Mouse (Mus musculus) stomach, embryonic 14.5 days (tissue): ENCODE data around the gene Traf3ip3. TPM values are rescaled to one million over a fixed set of nuclear protein-coding genes. Genes with fewer than 3 reads are reported as not detected.

ENCODE experiments used
- ATAC-seq: fragments of 200-750 bp; cut with Nextera tagmentation; 2 replicates; pipeline ENCODE4 v1.8.0; 2017; ENCODE audit warnings: low read depth, moderate TSS enrichment; ENCODE audit not compliant: insufficient number of reproducible peaks, insufficient read depth, low FRiP score
- H3K27ac ChIP-seq: fragments of 300-500 bp; sonication (generic); 2 replicates; pipeline ENCODE4 v1.5.1; 2014; ENCODE audit warnings: mild to moderate bottlenecking, low read length, moderate library complexity, mixed read lengths
- H3K27me3 ChIP-seq: fragments of 300-500 bp; sonication (generic); 2 replicates; pipeline ENCODE4 v1.6.1; 2014; ENCODE audit warnings: low read length, control low read depth, mixed read lengths; ENCODE audit not compliant: control insufficient read depth, insufficient read depth
- H3K36me3 ChIP-seq: fragments of 300-500 bp; sonication (generic); 2 replicates; pipeline ENCODE4 v1.6.1; 2014; ENCODE audit warnings: mild to moderate bottlenecking, control low read depth, low read length, moderate library complexity, mixed read lengths; ENCODE audit not compliant: control insufficient read depth, insufficient read depth
- H3K4me1 ChIP-seq: fragments of 300-500 bp; sonication (generic); 2 replicates; pipeline ENCODE4 v1.6.1; 2014; ENCODE audit warnings: low read length, control low read depth, mixed read lengths; ENCODE audit not compliant: control insufficient read depth, insufficient read depth
- H3K4me2 ChIP-seq: fragments of 300-500 bp; sonication (generic); replicated peaks from 2 replicates; pipeline ENCODE4 v1.6.1; 2014; ENCODE audit warnings: low read depth, low read length, control low read depth
- H3K4me3 ChIP-seq: fragments of 300-500 bp; sonication (generic); 2 replicates; pipeline ENCODE4 v1.5.1; 2014; ENCODE audit warnings: low read depth, low read length, control low read depth
- H3K9ac ChIP-seq: fragments of 300-500 bp; sonication (generic); replicated peaks from 2 replicates; pipeline ENCODE4 v1.6.1; 2014; ENCODE audit warnings: low read depth, mild to moderate bottlenecking, control low read depth, low read length, moderate library complexity, mixed read lengths
- H3K9me3 ChIP-seq: fragments of 300-500 bp; sonication (generic); 2 replicates; pipeline ENCODE4 v1.6.1; 2016; ENCODE audit warnings: low read depth, low read length, control low read depth; ENCODE audit not compliant: control insufficient read depth
- WGBS: fragments of 180-500 bp; shearing (Covaris S2); extraction: QIAGEN DNeasy Blood & Tissue Kit; methylation state at CpG from one replicate; pipeline ENCODE4 v1.1.7; 2014; 5-methylcytosine and 5-hydroxymethylcytosine counted together
- polyA plus RNA-seq: library from polyadenylated mRNA; unstranded; fragments of >200 nt; fragmentation: Nextera tagmentation; extraction: Ambion mirVana; gene quantifications from 2 replicates; pipeline ENCODE4 v1.2.1, GENCODE M21; 2014

Gene Traf3ip3
- polyA plus RNA-seq, 1 experiment from 2014 or later: 1.4 TPM

DNA sequence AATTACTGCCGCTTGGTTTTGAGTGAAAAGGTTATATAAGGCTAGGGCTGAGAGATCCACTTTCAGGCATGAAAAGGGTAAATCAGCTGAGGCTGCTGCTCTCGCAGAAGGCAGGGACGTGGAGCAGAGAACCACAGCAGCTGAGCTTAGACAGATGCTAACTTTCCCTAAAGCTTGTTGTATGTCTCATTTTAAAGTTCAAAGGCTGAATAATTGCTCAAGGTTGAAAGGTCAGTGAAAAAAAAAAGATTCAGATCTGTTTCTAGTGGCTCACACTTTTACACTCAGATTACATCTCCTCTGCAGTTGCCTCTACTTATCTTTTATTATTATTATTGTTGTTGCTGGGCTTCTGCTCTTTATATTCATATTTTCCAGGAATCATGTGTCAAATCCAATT is 24.0 kb upstream of the Traf3ip3 start:
- Histone ChIP-seq H3K9me3 (no peaks in the 10 kb centered on the region), H3K4me1 (no peaks in the 10 kb centered on the region), H3K4me2 (no peak overlapping the region), H3K36me3 (no peaks in the 10 kb centered on the region), H3K27me3 (no peaks in the 10 kb centered on the region), H3K4me3 (no peak overlapping the region), H3K27ac (no peak overlapping the region), H3K9ac (no peak overlapping the region)
- WGBS: 19% methylated on average over 3 of the region's 3 CpGs
- no peak for ATAC-seq

- H3K4me3 ChIP-seq: no peak overlapping the region
- ATAC-seq: no peak
- no peaks in the 10 kb centered on the region for H3K4me1 ChIP-seq
- no peak overlapping the region for H3K4me2 ChIP-seq
- H3K9me3 ChIP-seq: no peaks in the 10 kb centered on the region
- H3K36me3 ChIP-seq: no peaks in the 10 kb centered on the region
- no peak overlapping the region for H3K9ac ChIP-seq
- H3K27me3 ChIP-seq: no peaks in the 10 kb centered on the region
- WGBS: 66% methylated on average over 5 of the region's 5 CpGs
- no peak overlapping the region for H3K27ac ChIP-seq
Measured at GRCm38 (mm10) chr1:193220408-193220807, 18.9 kb upstream of the Traf3ip3 start.

GRCm38 (mm10) chr1:193216000-193216399 is 14.5 kb upstream of the Traf3ip3 start:
- H3K9ac ChIP-seq: no peak overlapping the region
- no peaks in the 10 kb centered on the region for H3K36me3 ChIP-seq
- no peak overlapping the region for H3K4me3 ChIP-seq
- H3K27ac ChIP-seq: no peak overlapping the region
- no peak for ATAC-seq
- no peaks in the 10 kb centered on the region for H3K27me3 ChIP-seq
- no peaks in the 10 kb centered on the region for H3K9me3 ChIP-seq
- H3K4me1 ChIP-seq: no peaks in the 10 kb centered on the region
- 74% methylated on average over 3 of the region's 3 CpGs for WGBS
- H3K4me2 ChIP-seq: no peak overlapping the region

DNA sequence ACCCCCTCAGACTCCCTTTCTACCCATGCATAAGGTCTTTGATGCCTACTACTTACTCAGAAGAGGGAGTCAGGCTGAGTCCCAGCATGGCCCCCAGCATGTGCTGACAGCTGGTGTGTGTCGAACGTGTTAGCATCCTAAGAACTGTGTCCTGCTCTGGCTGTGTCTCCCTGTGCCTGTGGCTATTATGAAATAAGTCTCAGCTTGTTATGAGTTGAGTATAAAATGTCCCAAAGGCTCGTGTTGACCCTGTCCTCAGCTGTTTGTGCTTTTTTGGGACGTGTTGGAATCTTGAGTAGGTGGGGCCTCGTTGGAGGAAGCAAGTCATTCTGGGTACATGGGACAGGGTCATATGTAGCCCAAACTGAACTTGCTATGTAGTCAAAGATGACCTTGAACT is 12.6 kb upstream of the Traf3ip3 start:
- Histone ChIP-seq H3K9ac (no peak overlapping the region), H3K36me3 (no peaks in the 10 kb centered on the region), H3K4me3 (no peak overlapping the region), H3K4me2 (no peak overlapping the region), H3K27ac (no peak overlapping the region), H3K9me3 (no peaks in the 10 kb centered on the region), H3K4me1 (no peaks in the 10 kb centered on the region), H3K27me3 (no peaks in the 10 kb centered on the region)
- no peak for ATAC-seq
- 65% methylated on average over 5 of the region's 5 CpGs for WGBS

- Histone ChIP-seq H3K4me2 (no peak overlapping the region), H3K9ac (no peak overlapping the region), H3K9me3 (no peaks in the 10 kb centered on the region), H3K36me3 (no peaks in the 10 kb centered on the region), H3K4me3 (no peak overlapping the region), H3K4me1 (no peaks in the 10 kb centered on the region), H3K27ac (no peak overlapping the region), H3K27me3 (no peaks in the 10 kb centered on the region)
- 66% methylated on average over 5 of the region's 5 CpGs for WGBS
- no peak for ATAC-seq
Measured at GRCm38 (mm10) chr1:193211371-193211770, 9.9 kb upstream of the Traf3ip3 start.

- no peak overlapping the region for H3K9ac ChIP-seq
Measured at GRCm38 (mm10) chr1:193208178-193208577, 6.7 kb upstream of the Traf3ip3 start.

DNA sequence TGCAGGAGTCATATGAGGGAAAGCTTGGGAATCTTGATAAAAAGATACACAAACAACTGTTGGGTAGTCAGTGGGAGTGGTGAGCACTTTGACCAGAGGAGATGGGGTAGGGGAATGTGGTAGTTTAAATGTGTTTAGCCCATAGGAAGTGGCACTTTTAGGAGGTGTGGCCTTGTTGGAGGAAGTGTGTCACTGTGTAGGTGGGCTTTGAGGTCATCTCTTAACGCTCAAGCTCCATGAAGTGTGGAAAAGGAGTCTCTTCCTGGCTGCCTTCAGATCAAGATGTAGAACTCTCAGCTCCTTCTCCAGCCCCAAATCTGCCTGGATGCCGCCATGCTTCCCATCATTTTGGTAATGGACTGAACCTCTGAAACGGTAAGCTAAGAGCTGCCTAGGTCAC is 6.0 kb upstream of the Traf3ip3 start, which contains the start of gene Lamb3:
Gene Lamb3 (plus strand): TSS at position 197 of the 400 bp plus-strand sequence.
- H3K9me3 ChIP-seq: no peaks in the 10 kb centered on the region
- H3K9ac ChIP-seq: no peak within 1 kb of the TSS
- no peaks in the 10 kb centered on the region for H3K36me3 ChIP-seq
- ATAC-seq: no peak
- H3K4me1 ChIP-seq: no peaks in the 10 kb centered on the region
- no peaks in the 10 kb centered on the region for H3K27me3 ChIP-seq
- H3K4me2 ChIP-seq: no peak within 1 kb of the TSS
- no peak within 1 kb of the TSS for H3K4me3 ChIP-seq
- 88% methylated on average over 3 of the region's 3 CpGs for WGBS
- no peak within 1 kb of the TSS for H3K27ac ChIP-seq

More at GRCm38 (mm10) chr1:193208178-193208577, 6.7 kb upstream of the Traf3ip3 start:
- WGBS: 22% methylated on average over 2 of the region's 2 CpGs
- no peaks in the 10 kb centered on the region for H3K36me3 ChIP-seq
- H3K27me3 ChIP-seq: no peaks in the 10 kb centered on the region
- H3K4me3 ChIP-seq: no peak overlapping the region
- no peaks in the 10 kb centered on the region for H3K4me1 ChIP-seq
- H3K4me2 ChIP-seq: no peak overlapping the region
- no peak for ATAC-seq
- no peak overlapping the region for H3K27ac ChIP-seq
- H3K9me3 ChIP-seq: no peaks in the 10 kb centered on the region

- no peaks in the 10 kb centered on the region for H3K36me3 ChIP-seq
- no peak overlapping the region for H3K27ac ChIP-seq
- H3K4me3 ChIP-seq: no peak overlapping the region
- H3K4me1 ChIP-seq: no peaks in the 10 kb centered on the region
- 71% methylated on average over 2 of the region's 2 CpGs for WGBS
- H3K4me2 ChIP-seq: no peak overlapping the region
- no peaks in the 10 kb centered on the region for H3K27me3 ChIP-seq
- ATAC-seq: no peak
- H3K9me3 ChIP-seq: no peaks in the 10 kb centered on the region
- H3K9ac ChIP-seq: no peak overlapping the region
Measured at GRCm38 (mm10) chr1:193205431-193205830, 3.9 kb upstream of the Traf3ip3 start.

GRCm38 (mm10) chr1:193203821-193204220 is 2.3 kb upstream of the Traf3ip3 start:
- no peak overlapping the region for H3K9ac ChIP-seq
- H3K27me3 ChIP-seq: no peaks in the 10 kb centered on the region
- H3K9me3 ChIP-seq: no peaks in the 10 kb centered on the region
- no peak overlapping the region for H3K4me3 ChIP-seq
- no peak overlapping the region for H3K27ac ChIP-seq
- no peak overlapping the region for H3K4me2 ChIP-seq
- WGBS: 39% methylated on average over 2 of the region's 2 CpGs
- ATAC-seq: no peak
- H3K4me1 ChIP-seq: no peaks in the 10 kb centered on the region
- no peaks in the 10 kb centered on the region for H3K36me3 ChIP-seq
